In the genomic region with DNA sequence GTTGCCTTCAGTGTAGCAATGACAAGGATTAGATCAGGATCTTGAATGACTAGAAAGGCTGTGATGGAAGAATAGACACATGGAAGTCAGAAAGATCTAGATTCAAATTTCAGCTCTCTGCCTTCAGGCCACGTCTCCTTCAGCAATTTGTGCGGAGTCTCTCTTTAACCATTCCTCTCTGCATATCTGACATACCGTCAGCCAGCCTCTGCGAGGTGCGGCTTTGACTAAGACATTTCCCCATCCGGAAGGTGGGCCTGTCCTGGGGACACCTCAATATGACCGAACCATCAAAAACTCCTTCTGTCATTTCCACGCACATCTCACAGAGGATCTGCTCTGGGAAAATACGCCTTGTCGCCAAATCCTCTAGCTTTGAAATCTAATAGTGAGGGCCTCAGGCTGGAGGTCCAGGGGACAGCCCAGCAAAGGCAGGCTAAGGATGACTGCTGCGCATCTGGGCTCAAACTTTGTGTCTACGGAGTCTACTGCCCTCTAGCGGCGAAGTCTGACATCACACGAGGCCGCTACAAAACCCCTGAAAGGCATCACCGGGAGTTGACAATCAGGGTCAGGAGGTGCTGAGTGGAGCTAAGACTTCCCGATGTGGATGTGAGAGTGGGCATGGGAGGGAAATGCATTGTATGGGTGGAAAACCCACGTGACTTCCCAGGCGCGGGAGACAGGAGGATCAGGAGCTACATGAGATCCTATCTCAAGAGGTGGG, we compare ENCODE assay signal across 9 mouse cellular contexts. TPM values are rescaled to one million over a fixed set of nuclear protein-coding genes. Genes with fewer than 3 reads are reported as not detected.
DNase-seq lines count a peak whose midpoint lies in the region; ATAC-seq and TF ChIP-seq lines count a peak whose summit lies in the region.
"Had no signal": no experiment of that assay in that cellular context is flagged by ENCODE, and none has a peak within 500 bp of the region (broad histone marks: within the 10 kb centered on the region; RNA-seq: fewer than 3 reads in every experiment).

No protein-coding gene starts in this region.

- TF ChIP-seq CTCF in liver, embryonic 14.5 days (IDR thresholded peaks at IDR 0.05; ENCODE audit: low read depth) = peak; percentile 98

- peaks cover 20% of the 10 kb centered on the region for H3K27me3 ChIP-seq in kidney, embryonic 15.5 days
- no peaks in the 10 kb centered on the region for H3K27me3 ChIP-seq in liver, embryonic 14.5 days (ENCODE audit: control insufficient read depth, insufficient read depth, low read length)

- H3K9me3 ChIP-seq in kidney, embryonic 15.5 days (replicated peaks) = no peaks in the 10 kb centered on the region
- no peaks in the 10 kb centered on the region for H3K9me3 ChIP-seq in liver, embryonic 14.5 days (ENCODE audit: control insufficient read depth, low read length)
- H3K9me3 ChIP-seq: heart, embryonic 13.5 days had no signal

- DNase-seq in A20 (ENCODE audit: low read depth, low spot score) (peak; percentile 78), MEL-GATA-1-ER (ENCODE audit: extremely low read depth, low read depth) (peak; percentile 33)
- DNase-seq in cerebellum, adult 9-11 months = peak; percentile 60
- DNase-seq in gastrocnemius, postnatal 25 days = peak; percentile 19
- peak in 2 of 3 experiments; percentile 52 to 54 for DNase-seq in liver, embryonic 14.5 days (ENCODE audit: low read depth in 3 of 3, low spot score in 3 of 3)
- peak; percentile 64 for DNase-seq in ovary, postnatal 36 days (ENCODE audit: low spot score)
- peak; percentile 51 to 59 for DNase-seq in thymus, postnatal 36 days

- WGBS in kidney, embryonic 15.5 days = 17% methylated on average over 21 of the region's 21 CpGs
- WGBS in liver, embryonic 14.5 days (ENCODE audit: insufficient replicate concordance) = 20% methylated on average over 21 of the region's 21 CpGs

- peaks cover 5% of the 10 kb centered on the region for H3K4me1 ChIP-seq in kidney, embryonic 15.5 days
- H3K4me1 ChIP-seq in liver, embryonic 14.5 days (replicated peaks; ENCODE audit: control insufficient read depth in 2 of 2, insufficient read depth in 2 of 2, low read length in 1 of 2) = no peaks in the 10 kb centered on the region
- H3K4me1 ChIP-seq: heart, embryonic 13.5 days had no signal

- no peak for TF ChIP-seq EP300 in liver, embryonic 14.5 days (IDR thresholded peaks at IDR 0.05; ENCODE audit: low read depth)

- no peak overlapping the region for H3K4me3 ChIP-seq in kidney, embryonic 15.5 days (replicated peaks)
- no peak overlapping the region for H3K4me3 ChIP-seq in liver, embryonic 14.5 days (ENCODE audit: insufficient read depth in 1 of 2, low read depth in 2 of 2, low read length in 2 of 2)
- H3K4me3 ChIP-seq: heart, embryonic 13.5 days had no signal

- no peak overlapping the region for H3K9ac ChIP-seq in kidney, embryonic 15.5 days
- no peak overlapping the region for H3K9ac ChIP-seq in liver, embryonic 14.5 days (replicated peaks)
- H3K9ac ChIP-seq: heart, embryonic 13.5 days had no signal

- no peaks in the 10 kb centered on the region for H3K36me3 ChIP-seq in kidney, embryonic 15.5 days
- H3K36me3 ChIP-seq in liver, embryonic 14.5 days (replicated peaks; ENCODE audit: control insufficient read depth, insufficient read depth, low read depth) = no peaks in the 10 kb centered on the region
- H3K36me3 ChIP-seq: heart, embryonic 13.5 days had no signal

- ATAC-seq in kidney, embryonic 15.5 days (replicated peaks; ENCODE audit: low FRiP score) = 0 out of 2 replicates have a peak, but pooled peaks have one; percentile 15
- no peak for ATAC-seq in liver, embryonic 14.5 days (ENCODE audit: insufficient read depth)

- no peak overlapping the region for H3K27ac ChIP-seq in kidney, embryonic 15.5 days
- H3K27ac ChIP-seq in liver, embryonic 14.5 days = no peak overlapping the region
- H3K27ac ChIP-seq: heart, embryonic 13.5 days had no signal

- H3K4me2 ChIP-seq in kidney, embryonic 15.5 days = no peak overlapping the region
- H3K4me2 ChIP-seq in liver, embryonic 14.5 days (ENCODE audit: low read depth) = no peak overlapping the region
- H3K4me2 ChIP-seq: heart, embryonic 13.5 days had no signal

RNA-seq across cellular contexts. Expression of a gene that starts 21.5 kb away (rescaled TPM):
- 1 to 10 TPM; 7.1 to 7.9 TPM for total RNA-seq in gastrocnemius, postnatal 25 days (2021)
- 10.0 and 13.7 TPM in 2 replicates for polyA plus RNA-seq in kidney, embryonic 15.5 days (2015; fragmentation: Nextera tagmentation; extraction: Ambion mirVana)
- 19.7 and 32.5 TPM in 2 replicates for polyA plus RNA-seq in liver, embryonic 14.5 days (2012; rRNA removed)
- 12.0 and 13.2 TPM in 2 replicates for polyA plus RNA-seq in liver, embryonic 14.5 days (2014; fragmentation: Nextera tagmentation; extraction: Ambion mirVana)

RNA-seq across cellular contexts. Expression of a gene that starts 31.0 kb away (rescaled TPM):
- total RNA-seq in gastrocnemius, postnatal 25 days (2021) = 10 to 100 TPM; 34.1 to 35.2 TPM
- 11.6 and 15.7 TPM in 2 replicates for polyA plus RNA-seq in kidney, embryonic 15.5 days (2015; fragmentation: Nextera tagmentation; extraction: Ambion mirVana)
- 210 and 211 TPM in 2 replicates for polyA plus RNA-seq in liver, embryonic 14.5 days (2012; rRNA removed)
- polyA plus RNA-seq in liver, embryonic 14.5 days (2014; fragmentation: Nextera tagmentation; extraction: Ambion mirVana) = 201 and 216 TPM in 2 replicates

Comparison
In these comparisons a context has a peak if more than half of its experiments do, and no peak if none do; other contexts are left out.
1. DNase-seq: peak in every context shown above with its lines; median percentile 78 in A20; 64 in ovary, postnatal 36 days; 60 in cerebellum, adult 9-11 months; 55 in thymus, postnatal 36 days; 53 in liver, embryonic 14.5 days; 33 in MEL-GATA-1-ER; 19 in gastrocnemius, postnatal 25 days.
2. RNA of a gene that starts 31.0 kb away (polyA plus RNA-seq): 201 to 216 TPM in liver, embryonic 14.5 days; 11.6 to 15.7 TPM in kidney, embryonic 15.5 days; every median in the first group is over 10 times any median in the second.